Mouse (Mus musculus): ENCODE measurements around the gene Nrap.

Gene Nrap

GRCm38 (mm10) chr19:56300835-56301234, 89.0 kb downstream of the Nrap start:
- DNase-seq (ENCODE audit: low spot score): no peak

GRCm38 (mm10) chr19:56297264-56297663, 92.6 kb downstream of the Nrap start:
- no peak for DNase-seq (ENCODE audit: low spot score)

- DNase-seq (ENCODE audit: low spot score): no peak
Measured at GRCm38 (mm10) chr19:56296668-56297067, 93.2 kb downstream of the Nrap start.

- peak; percentile 73 for DNase-seq (ENCODE audit: low spot score)
Measured at GRCm38 (mm10) chr19:56294654-56295399, 95.0 kb downstream of the Nrap start.

GRCm38 (mm10) chr19:56292335-56292734, 97.5 kb downstream of the Nrap start:
- DNase-seq (ENCODE audit: low spot score): no peak

GRCm38 (mm10) chr19:56291898-56292297, 97.9 kb downstream of the Nrap start:
- DNase-seq (ENCODE audit: low spot score): no peak

- no peak for DNase-seq (ENCODE audit: low spot score)
Measured at GRCm38 (mm10) chr19:56289642-56290041, 100.2 kb downstream of the Nrap start.

- no peak for DNase-seq (ENCODE audit: low spot score)
Measured at GRCm38 (mm10) chr19:56288436-56288835, 101.4 kb downstream of the Nrap start.

GRCm38 (mm10) chr19:56287580-56288367, 102.1 kb downstream of the Nrap start:
- no peak for DNase-seq (ENCODE audit: low spot score)

GRCm38 (mm10) chr19:56286866-56287265, 103.0 kb downstream of the Nrap start, which contains the start of gene Habp2:
Gene Habp2, plus strand, starts transcription at chr19:56287137.
- no peak for DNase-seq (ENCODE audit: low spot score)

- DNase-seq (ENCODE audit: low spot score): no peak
Measured at GRCm38 (mm10) chr19:56285222-56285621, 104.6 kb downstream of the Nrap start.

GRCm38 (mm10) chr19:56278366-56278765, 111.5 kb downstream of the Nrap start:
- DNase-seq (ENCODE audit: low spot score): no peak

- DNase-seq (ENCODE audit: low spot score): no peak
Measured at GRCm38 (mm10) chr19:56277951-56278350, 111.9 kb downstream of the Nrap start.

- DNase-seq (ENCODE audit: low spot score): no peak
Measured at GRCm38 (mm10) chr19:56277140-56277804, 112.6 kb downstream of the Nrap start.

- no peak for DNase-seq (ENCODE audit: low spot score)
Measured at GRCm38 (mm10) chr19:56272081-56272480, 117.8 kb downstream of the Nrap start.
